Mouse (Mus musculus): ENCODE results near the gene Mgp. TPM values are rescaled to one million over a fixed set of nuclear protein-coding genes. Genes with fewer than 3 reads are reported as not detected.
A peak's percentile ranks its signal among the peaks of the same experiment; 100 is the strongest.

The Mgp gene
- polyA plus RNA-seq, 1 experiment from 2014 or later, result 1,851 TPM

DNA sequence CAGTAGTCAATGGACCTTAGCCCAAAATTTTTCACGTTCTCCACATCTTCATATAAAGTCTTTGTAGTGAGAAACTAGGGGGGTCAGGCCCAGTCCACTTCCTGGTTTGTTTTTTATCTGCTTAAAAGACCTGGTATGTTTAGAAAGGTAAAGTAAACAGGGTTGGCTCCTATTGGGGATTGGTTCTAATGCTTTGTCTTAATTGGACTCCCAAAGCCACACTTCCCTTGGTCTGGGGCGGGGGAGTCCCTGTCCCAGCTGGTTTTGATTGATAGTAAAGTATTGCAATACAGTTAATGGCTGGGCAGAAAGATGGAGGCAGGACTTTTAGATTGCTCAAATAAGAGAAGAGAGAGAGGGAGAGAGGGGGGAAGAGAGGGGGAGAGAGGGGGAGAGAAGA lies 25.4 kb upstream of the Mgp start:
- TF ChIP-seq CTCF (IDR thresholded peaks at IDR 0.05), result no peak
- no peak for TF ChIP-seq EP300 (IDR thresholded peaks at IDR 0.05)
- no peak overlapping the region for H3K9ac ChIP-seq (replicated peaks; ENCODE audit: low read depth)
- no peak overlapping the region for H3K4me3 ChIP-seq (ENCODE audit: low read depth, low read length)
- H3K27me3 ChIP-seq (replicated peaks; ENCODE audit: insufficient read depth, low read length), result no peaks in the 10 kb centered on the region
- 0 out of 2 replicates have a peak overlapping the region, but pooled peaks have one; percentile 2 for H3K27ac ChIP-seq (ENCODE audit: low read length)
- 49% methylated on average over 2 of the region's 2 CpGs for WGBS
- DNase-seq (ENCODE audit: low spot score) (no peak), ATAC-seq (no peak)
- no peaks in the 10 kb centered on the region for H3K9me3 ChIP-seq (ENCODE audit: low read length)
- H3K4me1 ChIP-seq (ENCODE audit: insufficient read depth, low read depth, low read length), result no peaks in the 10 kb centered on the region
- H3K4me2 ChIP-seq (replicated peaks; ENCODE audit: low read depth, low read length), result no peak overlapping the region
- H3K36me3 ChIP-seq (ENCODE audit: insufficient read depth, low read length), result no peaks in the 10 kb centered on the region

- no peaks in the 10 kb centered on the region for H3K9me3 ChIP-seq (ENCODE audit: low read length)
- H3K27ac ChIP-seq (ENCODE audit: low read length), result 0 out of 2 replicates have a peak overlapping the region, but pooled peaks have one; percentile 2
- 18% methylated on average over 4 of the region's 4 CpGs for WGBS
- TF ChIP-seq CTCF (IDR thresholded peaks at IDR 0.05), result no peak
- 0 out of 2 replicates have a peak, but pooled peaks have one; percentile 43 for TF ChIP-seq EP300 (IDR thresholded peaks at IDR 0.05)
- DNase-seq (ENCODE audit: low spot score) (peak; percentile 75), ATAC-seq (peak; percentile 24)
- H3K4me2 ChIP-seq (replicated peaks; ENCODE audit: low read depth, low read length), result no peak overlapping the region
- no peaks in the 10 kb centered on the region for H3K27me3 ChIP-seq (replicated peaks; ENCODE audit: insufficient read depth, low read length)
- H3K36me3 ChIP-seq (ENCODE audit: insufficient read depth, low read length), result no peaks in the 10 kb centered on the region
- H3K4me1 ChIP-seq (ENCODE audit: insufficient read depth, low read depth, low read length), result no peaks in the 10 kb centered on the region
- no peak overlapping the region for H3K9ac ChIP-seq (replicated peaks; ENCODE audit: low read depth)
- no peak overlapping the region for H3K4me3 ChIP-seq (ENCODE audit: low read depth, low read length)
Observed at GRCm38 (mm10) chr6:136900369-136901009, 24.9 kb upstream of the Mgp start.

DNA sequence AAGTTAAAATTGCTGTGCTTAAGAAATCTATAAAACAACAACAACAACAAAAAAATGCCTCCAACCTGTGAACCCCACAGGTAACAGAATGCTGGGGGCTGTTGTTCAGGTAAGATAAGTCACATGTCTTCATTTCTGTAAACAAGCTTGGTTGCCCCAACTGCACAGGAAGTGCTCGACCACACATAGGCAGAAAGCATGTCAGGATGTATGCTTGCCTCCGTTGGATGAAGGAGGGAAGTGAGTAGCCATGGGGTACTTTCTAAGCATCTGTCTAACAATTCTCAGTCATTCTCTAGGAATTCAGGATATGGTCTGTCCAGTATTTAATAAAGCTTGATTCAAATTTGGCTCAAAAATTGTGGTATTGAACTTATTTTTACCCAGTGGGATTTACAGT lies 23.3 kb upstream of the Mgp start:
- DNase-seq (ENCODE audit: low spot score) (no peak), ATAC-seq (no peak)
- Histone ChIP-seq H3K27me3 (replicated peaks; ENCODE audit: insufficient read depth, low read length) (no peaks in the 10 kb centered on the region), H3K9me3 (ENCODE audit: low read length) (no peaks in the 10 kb centered on the region), H3K4me1 (ENCODE audit: insufficient read depth, low read depth, low read length) (peaks cover 3% of the 10 kb centered on the region; the same call in 1 of the 2 replicates), H3K27ac (ENCODE audit: low read length) (no peak overlapping the region), H3K4me3 (ENCODE audit: low read depth, low read length) (no peak overlapping the region), H3K4me2 (replicated peaks; ENCODE audit: low read depth, low read length) (no peak overlapping the region), H3K36me3 (ENCODE audit: insufficient read depth, low read length) (no peaks in the 10 kb centered on the region), H3K9ac (replicated peaks; ENCODE audit: low read depth) (no peak overlapping the region)
- TF ChIP-seq CTCF (IDR thresholded peaks at IDR 0.05), result no peak
- no peak for TF ChIP-seq EP300 (IDR thresholded peaks at IDR 0.05)
- WGBS, result 38% methylated on average over 2 of the region's 2 CpGs

- no peak overlapping the region for H3K9ac ChIP-seq (replicated peaks; ENCODE audit: low read depth)
- H3K9me3 ChIP-seq (ENCODE audit: low read length), result no peaks in the 10 kb centered on the region
- no peak for TF ChIP-seq CTCF (IDR thresholded peaks at IDR 0.05)
- peak; percentile 98 for TF ChIP-seq EP300 (IDR thresholded peaks at IDR 0.05)
- H3K36me3 ChIP-seq (ENCODE audit: insufficient read depth, low read length), result no peaks in the 10 kb centered on the region
- no peak overlapping the region for H3K4me3 ChIP-seq (ENCODE audit: low read depth, low read length)
- H3K27ac ChIP-seq (ENCODE audit: low read length), result peak overlapping the region; percentile 87
- H3K27me3 ChIP-seq (replicated peaks; ENCODE audit: insufficient read depth, low read length), result no peaks in the 10 kb centered on the region
- ATAC-seq (peak; percentile 92), DNase-seq (ENCODE audit: low spot score) (peak; percentile 93)
- peaks cover 3% of the 10 kb centered on the region; the same call in 1 of the 2 replicates for H3K4me1 ChIP-seq (ENCODE audit: insufficient read depth, low read depth, low read length)
- WGBS, result 30% methylated on average over 4 of the region's 4 CpGs
- no peak overlapping the region for H3K4me2 ChIP-seq (replicated peaks; ENCODE audit: low read depth, low read length)
Observed at GRCm38 (mm10) chr6:136898222-136898621, 22.6 kb upstream of the Mgp start.

DNA sequence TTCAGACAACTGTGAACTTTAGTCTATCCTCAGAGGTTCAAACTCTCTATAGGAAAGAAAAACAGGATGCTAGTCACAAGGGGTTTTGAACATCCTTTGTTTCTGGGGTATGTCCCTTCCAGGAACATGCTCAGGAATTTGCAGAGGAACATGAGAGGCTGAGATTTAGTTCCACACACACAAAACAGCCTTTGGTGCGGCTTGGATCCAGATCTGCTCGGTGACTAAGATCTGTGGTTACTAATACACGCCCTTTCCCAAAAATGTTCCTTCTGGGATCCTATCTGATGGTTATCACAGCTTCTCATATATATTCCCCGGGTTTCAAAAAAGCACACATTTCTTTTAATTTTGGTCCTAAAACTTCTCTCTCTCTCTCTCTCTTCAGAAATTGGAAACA lies 22.2 kb upstream of the Mgp start:
- DNase-seq (ENCODE audit: low spot score) (peak; percentile 80), ATAC-seq (peak; percentile 56)
- no peak overlapping the region for H3K9ac ChIP-seq (replicated peaks; ENCODE audit: low read depth)
- no peak overlapping the region for H3K4me2 ChIP-seq (replicated peaks; ENCODE audit: low read depth, low read length)
- peak overlapping the region; percentile 87 for H3K27ac ChIP-seq (ENCODE audit: low read length)
- H3K4me3 ChIP-seq (ENCODE audit: low read depth, low read length), result no peak overlapping the region
- no peaks in the 10 kb centered on the region for H3K27me3 ChIP-seq (replicated peaks; ENCODE audit: insufficient read depth, low read length)
- TF ChIP-seq EP300 (IDR thresholded peaks at IDR 0.05), result no peak
- TF ChIP-seq CTCF (IDR thresholded peaks at IDR 0.05), result no peak
- 46% methylated on average over 4 of the region's 4 CpGs for WGBS
- peaks cover 3% of the 10 kb centered on the region; the same call in 1 of the 2 replicates for H3K4me1 ChIP-seq (ENCODE audit: insufficient read depth, low read depth, low read length)
- H3K9me3 ChIP-seq (ENCODE audit: low read length), result no peaks in the 10 kb centered on the region
- no peaks in the 10 kb centered on the region for H3K36me3 ChIP-seq (ENCODE audit: insufficient read depth, low read length)

- Histone ChIP-seq H3K9ac (replicated peaks; ENCODE audit: low read depth) (no peak overlapping the region), H3K4me2 (replicated peaks; ENCODE audit: low read depth, low read length) (no peak overlapping the region), H3K36me3 (ENCODE audit: insufficient read depth, low read length) (no peaks in the 10 kb centered on the region), H3K27ac (ENCODE audit: low read length) (peak overlapping the region; percentile 34), H3K9me3 (ENCODE audit: low read length) (no peaks in the 10 kb centered on the region), H3K27me3 (replicated peaks; ENCODE audit: insufficient read depth, low read length) (no peaks in the 10 kb centered on the region), H3K4me1 (ENCODE audit: insufficient read depth, low read depth, low read length) (peaks cover 3% of the 10 kb centered on the region; the same call in 1 of the 2 replicates), H3K4me3 (ENCODE audit: low read depth, low read length) (no peak overlapping the region)
- no peak for TF ChIP-seq CTCF (IDR thresholded peaks at IDR 0.05)
- no peak for TF ChIP-seq EP300 (IDR thresholded peaks at IDR 0.05)
- peak; percentile 54 for DNase-seq (ENCODE audit: low spot score)
- no peak; the same call in 1 of the 2 replicates for ATAC-seq
- WGBS, result 22% methylated on average over 15 of the region's 15 CpGs
Observed at GRCm38 (mm10) chr6:136894532-136895339, 19.1 kb upstream of the Mgp start.
